Mouse (Mus musculus): ENCODE measurements at regions not wholly inside any gene's neighbourhood (a gene's known extent, or its start where the extent isn't known, plus 50 kb on each side); places are given as distances from the start of the nearest gene placed in this dataset.

- Histone ChIP-seq H3K36me3 (ENCODE audit: control insufficient read depth) (no peaks in the 10 kb centered on the region), H3K4me1 (ENCODE audit: control insufficient read depth) (no peaks in the 10 kb centered on the region), H3K4me3 (replicated peaks) (no peak overlapping the region), H3K9me3 (ENCODE audit: control insufficient read depth, low read length) (no peaks in the 10 kb centered on the region), H3K27me3 (ENCODE audit: control insufficient read depth) (no peaks in the 10 kb centered on the region)
- TF ChIP-seq TAL1 (IDR thresholded peaks at IDR 0.05; ENCODE audit: low read length) (no peak), GATA1 (IDR thresholded peaks at IDR 0.05; ENCODE audit: low read length) (no peak)
Measured at GRCm38 (mm10) chr13:83112323-83112722, 391.5 kb upstream of the Mef2c start.

DNA sequence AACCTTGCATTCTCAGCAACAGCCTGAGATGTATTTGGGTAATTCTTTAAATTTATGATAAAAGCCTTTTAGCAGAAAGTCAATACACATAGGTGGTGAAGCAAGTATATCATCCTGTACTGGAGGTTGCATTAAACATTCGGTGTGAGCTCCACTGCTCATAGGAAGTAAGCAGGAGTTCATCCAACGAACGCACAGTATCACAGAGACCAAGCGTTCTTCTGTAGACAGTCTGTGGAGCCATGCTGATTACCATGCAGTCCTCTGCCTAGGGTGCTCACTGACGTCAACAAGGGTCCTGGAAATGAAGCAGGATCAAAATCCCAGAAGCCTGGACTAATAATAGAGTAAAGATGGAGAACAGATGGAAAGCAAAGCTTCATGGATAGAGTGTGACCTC lies 391.1 kb upstream of the Mef2c start:
- Histone ChIP-seq H3K4me3 (replicated peaks) (no peak overlapping the region), H3K36me3 (ENCODE audit: control insufficient read depth) (no peaks in the 10 kb centered on the region), H3K4me1 (ENCODE audit: control insufficient read depth) (no peaks in the 10 kb centered on the region), H3K27me3 (ENCODE audit: control insufficient read depth) (no peaks in the 10 kb centered on the region), H3K9me3 (ENCODE audit: control insufficient read depth, low read length) (no peaks in the 10 kb centered on the region)
- TF ChIP-seq TAL1 (IDR thresholded peaks at IDR 0.05; ENCODE audit: low read length) (no peak), GATA1 (IDR thresholded peaks at IDR 0.05; ENCODE audit: low read length) (no peak)

DNA sequence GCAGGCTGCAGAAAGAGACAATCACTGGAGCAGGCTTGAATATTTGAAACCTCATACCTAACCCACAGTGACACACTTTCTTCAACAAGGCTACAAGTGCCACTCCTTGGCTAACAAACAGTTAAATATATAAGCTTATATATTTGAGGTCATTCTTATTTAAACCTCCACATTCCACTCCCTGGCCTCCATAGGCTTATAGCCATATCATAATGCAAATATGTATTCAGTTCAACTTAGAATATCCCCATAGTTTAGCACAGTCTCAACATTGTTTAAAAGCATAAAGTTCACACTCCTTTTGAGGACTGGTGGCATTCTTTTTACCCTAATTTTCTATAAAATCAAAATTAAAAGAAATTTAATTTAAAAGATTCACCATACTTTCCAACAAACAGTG lies 390.0 kb upstream of the Mef2c start:
- H3K36me3 ChIP-seq (ENCODE audit: control insufficient read depth) = no peaks in the 10 kb centered on the region
- H3K4me3 ChIP-seq (replicated peaks) = no peak overlapping the region
- H3K9me3 ChIP-seq (ENCODE audit: control insufficient read depth, low read length) = no peaks in the 10 kb centered on the region
- H3K4me1 ChIP-seq (ENCODE audit: control insufficient read depth) = no peaks in the 10 kb centered on the region
- no peak for TF ChIP-seq GATA1 (IDR thresholded peaks at IDR 0.05; ENCODE audit: low read length)
- TF ChIP-seq TAL1 (IDR thresholded peaks at IDR 0.05; ENCODE audit: low read length) = no peak
- H3K27me3 ChIP-seq (ENCODE audit: control insufficient read depth) = no peaks in the 10 kb centered on the region

DNA sequence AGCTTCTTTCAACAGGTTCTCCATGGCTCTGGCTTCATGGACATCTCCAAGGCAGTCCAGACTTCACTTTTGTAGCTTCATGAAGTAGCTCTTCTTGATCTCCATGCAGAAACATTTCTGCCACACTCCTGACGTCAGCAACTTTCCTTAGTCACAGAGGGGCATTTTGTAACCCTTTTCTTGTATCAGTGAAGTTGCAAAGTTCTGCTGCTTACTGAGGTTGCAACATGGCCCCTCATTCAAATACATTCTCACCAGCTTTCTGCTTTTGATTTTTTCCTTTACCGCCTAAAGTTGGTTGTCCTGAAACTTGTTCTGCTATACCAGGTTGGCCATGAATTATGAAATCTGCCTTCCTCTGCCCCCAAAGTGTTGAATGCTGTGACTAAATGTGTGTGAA lies 389.4 kb upstream of the Mef2c start:
- H3K4me1 ChIP-seq (ENCODE audit: control insufficient read depth) = no peaks in the 10 kb centered on the region
- H3K27me3 ChIP-seq (ENCODE audit: control insufficient read depth) = no peaks in the 10 kb centered on the region
- no peak overlapping the region for H3K4me3 ChIP-seq (replicated peaks)
- H3K36me3 ChIP-seq (ENCODE audit: control insufficient read depth) = no peaks in the 10 kb centered on the region
- TF ChIP-seq GATA1 (IDR thresholded peaks at IDR 0.05; ENCODE audit: low read length) (no peak), TAL1 (IDR thresholded peaks at IDR 0.05; ENCODE audit: low read length) (no peak)
- no peaks in the 10 kb centered on the region for H3K9me3 ChIP-seq (ENCODE audit: control insufficient read depth, low read length)

DNA sequence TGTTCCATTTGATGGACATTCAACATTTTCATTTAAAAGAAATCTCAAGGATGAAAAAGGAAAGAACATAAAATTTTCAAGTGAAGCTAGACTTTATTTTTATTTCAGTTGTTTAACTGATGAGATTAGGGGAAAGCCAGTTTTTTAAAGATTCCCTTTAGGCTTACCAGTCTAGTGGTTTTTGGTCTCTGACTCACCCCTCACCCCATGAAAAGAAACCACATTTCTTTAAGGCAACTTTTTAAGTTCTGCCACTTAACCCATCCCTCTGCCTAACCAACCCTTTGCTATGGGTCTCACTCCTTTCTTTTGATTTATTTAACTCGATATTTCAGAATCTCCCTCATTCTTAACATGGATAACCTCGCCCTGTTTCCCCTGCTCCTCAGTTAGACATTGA lies 388.1 kb upstream of the Mef2c start:
- TF ChIP-seq GATA1 (IDR thresholded peaks at IDR 0.05; ENCODE audit: low read length) = no peak
- no peak for TF ChIP-seq TAL1 (IDR thresholded peaks at IDR 0.05; ENCODE audit: low read length)
- Histone ChIP-seq H3K27me3 (ENCODE audit: control insufficient read depth) (no peaks in the 10 kb centered on the region), H3K9me3 (ENCODE audit: control insufficient read depth, low read length) (no peaks in the 10 kb centered on the region), H3K36me3 (ENCODE audit: control insufficient read depth) (no peaks in the 10 kb centered on the region), H3K4me3 (replicated peaks) (no peak overlapping the region), H3K4me1 (ENCODE audit: control insufficient read depth) (no peaks in the 10 kb centered on the region)

- no peaks in the 10 kb centered on the region for H3K4me1 ChIP-seq (ENCODE audit: control insufficient read depth)
- no peak for TF ChIP-seq TAL1 (IDR thresholded peaks at IDR 0.05; ENCODE audit: low read length)
- TF ChIP-seq GATA1 (IDR thresholded peaks at IDR 0.05; ENCODE audit: low read length) = no peak
- no peak overlapping the region for H3K4me3 ChIP-seq (replicated peaks)
- no peaks in the 10 kb centered on the region for H3K9me3 ChIP-seq (ENCODE audit: control insufficient read depth, low read length)
- no peaks in the 10 kb centered on the region for H3K27me3 ChIP-seq (ENCODE audit: control insufficient read depth)
- no peaks in the 10 kb centered on the region for H3K36me3 ChIP-seq (ENCODE audit: control insufficient read depth)
Measured at GRCm38 (mm10) chr13:83120343-83120742, 383.5 kb upstream of the Mef2c start.

- no peaks in the 10 kb centered on the region for H3K9me3 ChIP-seq (ENCODE audit: control insufficient read depth, low read length)
- no peak overlapping the region for H3K4me3 ChIP-seq (replicated peaks)
- no peaks in the 10 kb centered on the region for H3K27me3 ChIP-seq (ENCODE audit: control insufficient read depth)
- H3K4me1 ChIP-seq (ENCODE audit: control insufficient read depth) = no peaks in the 10 kb centered on the region
- H3K36me3 ChIP-seq (ENCODE audit: control insufficient read depth) = no peaks in the 10 kb centered on the region
- TF ChIP-seq GATA1 (IDR thresholded peaks at IDR 0.05; ENCODE audit: low read length) = no peak
- TF ChIP-seq TAL1 (IDR thresholded peaks at IDR 0.05; ENCODE audit: low read length) = no peak
Measured at GRCm38 (mm10) chr13:83123596-83123995, 380.2 kb upstream of the Mef2c start.

GRCm38 (mm10) chr13:83124651-83125050 lies 379.2 kb upstream of the Mef2c start:
- Histone ChIP-seq H3K4me1 (ENCODE audit: control insufficient read depth) (no peaks in the 10 kb centered on the region), H3K36me3 (ENCODE audit: control insufficient read depth) (no peaks in the 10 kb centered on the region), H3K9me3 (ENCODE audit: control insufficient read depth, low read length) (no peaks in the 10 kb centered on the region), H3K27me3 (ENCODE audit: control insufficient read depth) (no peaks in the 10 kb centered on the region), H3K4me3 (replicated peaks) (no peak overlapping the region)
- TF ChIP-seq TAL1 (IDR thresholded peaks at IDR 0.05; ENCODE audit: low read length) (no peak), GATA1 (IDR thresholded peaks at IDR 0.05; ENCODE audit: low read length) (no peak)

DNA sequence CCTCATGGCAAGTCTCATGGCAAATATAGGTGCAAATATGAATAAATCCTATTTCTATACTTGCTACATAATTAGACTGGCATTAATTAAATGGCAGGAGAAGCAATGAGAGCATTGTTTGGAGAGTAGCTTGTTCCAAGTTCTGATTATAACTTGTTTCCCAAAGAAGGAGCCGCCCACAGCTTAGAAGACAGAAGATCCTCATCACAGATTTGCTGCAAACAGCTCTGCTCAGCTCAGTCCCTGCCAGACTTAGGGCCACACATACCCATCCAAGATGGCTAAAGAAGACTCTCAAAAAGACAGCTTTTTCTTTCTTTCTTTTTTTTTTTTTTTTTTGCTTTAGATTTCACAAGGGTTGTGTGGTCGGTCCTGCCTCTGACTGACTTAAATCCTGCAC lies 377.4 kb upstream of the Mef2c start:
- H3K4me1 ChIP-seq (ENCODE audit: control insufficient read depth) = no peaks in the 10 kb centered on the region
- H3K9me3 ChIP-seq (ENCODE audit: control insufficient read depth, low read length) = no peaks in the 10 kb centered on the region
- H3K36me3 ChIP-seq (ENCODE audit: control insufficient read depth) = no peaks in the 10 kb centered on the region
- TF ChIP-seq GATA1 (IDR thresholded peaks at IDR 0.05; ENCODE audit: low read length) (no peak), TAL1 (IDR thresholded peaks at IDR 0.05; ENCODE audit: low read length) (no peak)
- H3K4me3 ChIP-seq (replicated peaks) = no peak overlapping the region
- H3K27me3 ChIP-seq (ENCODE audit: control insufficient read depth) = no peaks in the 10 kb centered on the region
